Mouse (Mus musculus) layer of hippocampus, adult 8-10 months (tissue): ENCODE measurements around the gene Rbm33. TPM values are rescaled to one million over a fixed set of nuclear protein-coding genes. Genes with fewer than 3 reads are reported as not detected.

ENCODE experiments used
- DNase-seq, 2 experiments: peaks; one replicate each; pipeline ENCODE4 v3.0.0; 2022; ENCODE audit warnings: low spot score in 2 of 2
- total RNA-seq, 4 experiments: library from RNA; stranded (reverse); gene quantifications; 2 replicates each; pipeline ENCODE4 v1.2.4; 2022

Rbm33 gene
- total RNA-seq, result 10 to 100 TPM; 60.2 to 70.2 (median 65.7) TPM

DNA sequence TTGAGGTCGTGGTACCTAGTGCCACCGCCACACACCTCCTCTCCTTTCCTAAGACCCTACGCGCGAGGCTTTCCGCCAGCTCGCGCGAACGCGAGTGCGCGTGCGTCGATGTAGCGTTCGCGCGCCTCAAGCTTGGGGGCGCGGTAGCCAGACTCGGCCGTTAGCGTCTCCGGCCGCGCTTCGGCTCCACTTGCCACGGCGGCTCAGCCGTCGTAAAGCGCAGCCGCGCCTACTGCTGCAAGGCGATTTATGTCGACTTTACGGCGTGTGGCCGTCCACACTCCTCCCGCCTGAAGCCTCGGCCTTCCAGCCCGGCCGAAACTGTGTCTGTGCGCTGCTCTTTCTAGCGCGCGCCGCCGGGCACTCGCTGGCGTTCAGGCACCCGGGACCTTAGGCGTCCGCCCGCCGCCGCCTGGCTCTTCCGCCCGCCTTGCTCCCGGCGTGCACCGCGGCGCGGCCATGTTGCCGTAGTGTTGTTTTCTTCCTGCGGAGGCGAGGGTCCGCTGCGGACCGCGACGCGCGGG is at the start of gene Rbm33:
Gene Rbm33 (plus strand): TSS at position 400 of the 524 bp plus-strand sequence.
- peak; percentile 66 to 86 for DNase-seq

DNA sequence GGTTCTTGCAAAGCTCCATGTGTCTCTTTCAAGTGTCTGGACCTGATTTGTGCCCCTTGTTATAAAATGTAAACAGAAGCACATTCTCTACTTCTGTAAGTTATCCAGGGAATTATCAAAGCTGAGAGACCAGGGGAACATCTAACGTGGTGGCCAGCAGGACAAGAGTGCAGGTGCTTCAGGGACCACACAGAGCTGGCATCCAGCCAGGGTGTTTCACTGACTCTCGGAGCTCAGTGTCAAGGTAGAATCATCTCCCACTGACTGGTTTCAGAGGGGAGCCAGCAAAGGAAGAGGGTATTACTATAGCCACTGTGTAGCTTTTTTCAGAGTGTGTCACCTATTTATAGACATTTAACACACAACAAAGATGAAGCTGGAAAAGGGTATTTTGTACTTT is 49.3 kb upstream of the Rbm33 start:
- DNase-seq, result no peak

DNA sequence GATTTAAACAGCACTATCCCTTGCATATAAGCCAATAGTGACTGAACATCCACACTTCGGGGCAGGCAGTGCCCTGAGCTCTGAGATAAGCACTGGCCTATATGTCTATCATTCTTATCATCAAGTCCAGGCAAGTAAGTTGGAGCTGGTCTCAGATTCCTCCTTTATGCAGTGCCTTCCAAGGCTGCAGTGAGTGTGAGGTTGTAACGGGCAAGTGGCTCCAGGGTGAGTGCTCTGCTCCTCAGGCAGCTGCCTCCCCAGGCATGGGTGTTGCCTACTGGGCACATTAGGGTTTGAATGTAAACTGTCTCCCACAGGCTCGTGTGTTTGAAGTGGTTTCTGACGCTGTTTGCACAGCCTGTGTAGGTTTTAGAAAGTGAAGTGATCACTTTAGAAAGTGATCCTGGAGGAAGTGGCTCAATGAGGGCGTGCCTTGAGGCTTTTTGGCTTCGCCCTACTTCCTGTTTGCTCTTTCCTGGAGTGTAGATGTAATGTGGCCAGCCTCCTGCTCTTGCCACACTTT is 47.4 kb upstream of the Rbm33 start:
- no peak for DNase-seq

DNA sequence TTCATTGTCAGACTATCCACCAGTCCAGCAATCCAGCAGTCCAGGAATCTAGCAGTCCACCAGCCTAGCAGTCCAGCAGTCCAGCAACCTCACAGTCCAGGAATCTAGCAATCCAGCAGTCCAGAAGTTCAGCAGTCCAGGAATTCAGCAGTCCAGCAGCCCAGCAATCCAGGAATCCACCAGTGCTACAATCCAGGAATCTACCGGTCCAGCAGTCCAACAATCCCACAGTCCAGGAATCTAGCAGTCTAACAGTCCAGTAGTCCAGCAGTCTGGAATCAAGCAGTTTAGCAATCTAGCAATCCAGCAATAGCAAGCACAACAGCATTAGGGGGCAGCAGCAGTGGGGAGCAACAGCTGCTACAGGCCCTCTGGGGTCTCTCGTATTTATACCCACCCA is 44.1 kb upstream of the Rbm33 start:
- no peak for DNase-seq

DNA sequence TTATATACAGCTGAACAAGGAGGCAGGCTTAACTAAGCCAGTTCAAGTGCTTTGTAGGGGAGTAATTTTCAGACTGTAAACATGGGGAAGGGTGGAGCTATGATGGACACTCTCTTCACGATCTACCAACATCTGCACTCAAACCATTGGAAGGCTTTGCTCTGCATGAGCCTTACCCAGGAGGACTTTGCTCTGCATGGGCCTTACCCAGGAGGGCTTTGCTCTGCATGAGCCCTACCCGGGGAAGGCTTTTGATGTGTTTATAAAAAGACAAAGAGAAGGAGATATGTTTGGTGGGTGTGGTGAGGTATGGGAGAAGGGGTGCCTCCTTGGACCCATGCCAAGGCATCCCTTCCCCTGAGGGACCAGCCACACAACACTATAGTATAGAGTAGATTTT is 39.6 kb upstream of the Rbm33 start:
- no peak for DNase-seq

DNA sequence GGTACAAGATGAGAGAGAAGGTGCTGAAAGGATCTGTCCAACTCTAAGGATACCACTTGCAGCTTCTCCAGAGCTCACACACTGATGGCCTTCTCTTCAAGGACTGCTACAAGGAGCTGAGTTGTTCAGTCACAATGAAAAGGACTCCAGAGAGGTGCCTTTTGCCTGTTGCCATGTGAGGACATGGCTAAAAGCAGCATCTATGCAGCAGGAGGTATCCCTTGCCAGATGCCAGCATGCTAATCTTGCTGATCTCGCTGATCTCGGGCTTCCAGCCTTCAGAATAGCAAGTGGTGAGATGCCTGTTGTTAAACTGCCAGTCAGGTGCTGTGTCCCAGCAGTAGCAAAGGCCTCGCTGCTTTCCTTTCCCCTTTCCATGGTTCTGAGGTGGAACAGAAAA is 27.8 kb upstream of the Rbm33 start:
- no peak for DNase-seq

DNA sequence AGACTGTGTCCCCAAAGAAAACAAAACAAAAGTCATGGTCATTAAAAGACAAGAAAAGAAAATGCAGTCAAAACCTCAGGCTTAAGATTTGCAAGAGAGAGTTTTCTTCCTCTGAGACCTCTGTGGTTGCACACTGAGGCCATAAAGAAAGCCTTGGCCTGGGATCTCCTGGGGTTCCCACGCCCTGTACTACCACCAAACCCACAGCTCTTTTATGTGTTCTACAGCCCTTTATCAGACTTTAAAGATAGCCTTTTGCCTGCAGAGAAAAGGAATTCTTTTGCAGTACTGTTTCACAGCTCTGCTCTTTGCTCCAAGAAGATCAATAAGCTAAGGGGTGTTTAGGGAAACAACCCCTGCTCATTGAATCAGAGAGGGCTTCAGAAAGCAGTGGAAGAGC is 26.3 kb upstream of the Rbm33 start:
- no peak for DNase-seq

DNA sequence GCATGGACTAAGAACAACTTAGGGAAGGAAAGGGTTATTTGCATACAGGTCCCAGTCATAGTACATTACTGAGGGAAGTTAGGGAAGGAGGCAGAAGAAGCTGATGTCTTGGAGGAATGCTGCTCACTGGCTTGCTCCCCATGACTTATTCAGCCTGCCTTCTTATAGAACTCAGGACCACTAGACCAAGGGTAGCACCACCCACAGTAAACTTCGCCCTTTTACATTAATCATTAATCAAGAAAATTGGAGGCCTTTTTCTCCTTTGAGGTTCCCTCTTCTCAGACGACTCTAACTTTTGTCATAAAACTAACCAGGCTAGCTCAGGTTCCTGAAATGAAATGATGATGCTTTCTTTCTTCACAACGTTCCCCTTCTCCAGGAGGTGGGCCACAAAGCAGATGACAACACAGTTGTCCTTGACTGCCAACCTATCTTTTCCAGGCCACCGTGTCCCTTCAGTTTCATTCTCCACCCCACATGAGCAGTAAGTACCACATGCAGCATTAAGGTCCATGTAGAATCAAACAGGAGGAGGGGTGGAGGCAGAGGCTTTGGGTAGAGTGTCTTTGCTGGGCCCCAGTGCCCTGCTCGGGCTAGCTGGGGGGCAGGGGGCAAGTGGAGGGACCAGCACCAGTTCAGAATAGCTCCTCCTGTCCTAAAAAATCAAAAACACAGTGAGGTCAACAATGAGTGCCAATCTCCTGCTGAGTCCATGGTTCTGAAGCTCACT is 25.6 kb upstream of the Rbm33 start:
- no peak for DNase-seq

DNA sequence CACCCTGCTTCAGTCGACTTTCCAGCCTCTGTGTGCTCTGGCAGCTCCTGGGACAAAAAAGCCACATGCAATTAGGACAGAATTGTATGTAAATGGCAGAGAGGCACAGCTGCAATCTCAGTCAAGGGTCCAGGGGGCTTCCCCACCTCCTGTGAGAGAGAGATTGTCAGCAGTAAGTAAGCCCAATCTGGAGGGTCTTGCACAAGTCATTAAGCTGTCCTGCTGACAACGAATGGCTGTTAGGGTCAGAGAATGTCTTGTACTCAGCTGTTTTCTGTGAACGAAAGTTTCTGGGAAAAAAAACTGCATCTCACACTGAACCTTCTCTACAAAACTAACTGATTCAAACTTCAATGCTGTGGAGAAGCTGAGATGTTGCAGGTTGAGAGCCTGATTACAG is 24.6 kb upstream of the Rbm33 start:
- DNase-seq, result no peak

DNA sequence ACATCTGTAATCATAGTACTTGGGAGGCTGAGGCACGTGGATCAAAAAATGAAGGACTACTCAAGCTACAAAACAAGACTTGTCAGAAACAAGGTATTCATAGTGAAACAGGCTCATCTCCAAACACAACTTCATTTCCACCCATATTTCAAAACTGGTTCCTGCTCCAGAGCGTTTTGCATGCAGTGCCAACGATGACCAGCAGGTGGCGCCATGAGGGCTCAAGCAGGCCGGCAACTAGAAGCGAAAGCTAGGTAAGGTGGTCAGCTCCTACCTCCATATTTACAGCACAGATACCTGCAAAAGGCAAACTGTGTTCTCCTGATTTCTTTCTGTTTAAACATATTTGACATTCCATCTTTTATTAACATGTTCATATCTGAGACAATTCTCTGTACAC is 22.9 kb upstream of the Rbm33 start:
- DNase-seq, result peak; percentile 42 to 84

DNA sequence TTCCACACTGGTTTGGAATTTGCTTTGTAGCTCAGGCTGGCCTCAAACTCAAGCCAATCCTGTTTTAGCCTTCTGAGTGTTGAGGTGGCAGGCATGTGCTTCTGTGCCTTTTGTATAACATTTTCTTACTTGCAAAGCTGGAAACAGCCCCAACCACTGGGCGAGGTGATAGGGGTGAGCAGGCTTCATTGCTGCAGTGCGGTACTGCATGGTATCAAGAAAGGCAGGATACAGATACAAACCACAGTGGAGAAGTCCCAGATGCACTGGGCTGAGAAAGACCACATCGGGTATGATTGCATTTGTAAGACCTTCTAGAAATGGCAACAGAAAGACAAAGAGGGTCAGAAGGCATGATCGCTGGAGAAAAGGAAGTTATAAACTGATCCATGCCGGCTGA is 18.8 kb upstream of the Rbm33 start:
- no peak for DNase-seq

DNA sequence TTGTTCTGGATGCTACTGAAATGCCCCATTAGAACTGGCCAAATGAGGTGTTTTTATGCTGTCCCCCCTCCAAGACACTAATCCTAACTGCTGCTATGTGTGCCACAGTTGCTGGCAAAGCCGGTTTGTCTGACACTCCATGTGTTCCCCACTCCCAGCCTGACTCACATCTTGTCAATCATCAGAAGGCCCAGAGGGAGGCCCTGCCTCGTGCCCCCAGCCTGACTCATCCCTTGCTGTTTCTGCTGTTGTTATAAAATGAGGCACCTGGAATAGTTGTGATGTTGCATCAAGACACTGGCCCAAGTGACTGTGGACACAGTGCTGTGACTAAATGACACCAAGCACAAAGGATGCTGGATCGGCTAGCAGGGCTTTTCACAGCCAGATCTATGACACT is 18.2 kb upstream of the Rbm33 start:
- DNase-seq, result no peak

DNA sequence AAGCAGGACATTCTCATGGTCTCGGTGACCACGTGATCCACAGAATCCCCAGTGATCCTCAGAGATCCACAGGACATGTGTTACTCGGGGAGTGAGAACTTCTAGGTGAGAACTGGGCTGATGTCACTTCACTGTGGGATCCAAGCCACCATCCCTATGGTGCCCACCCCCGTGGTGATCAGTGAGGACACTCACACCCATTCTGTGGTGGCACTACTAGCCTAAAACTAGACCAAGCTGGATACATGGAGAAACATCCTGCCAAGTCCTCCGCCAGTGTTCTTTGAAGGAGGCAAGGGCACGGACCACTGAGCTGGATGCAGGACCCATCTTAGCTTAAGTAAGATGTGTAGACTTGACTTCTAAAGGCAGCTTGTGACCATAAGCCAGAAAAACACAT is 17.6 kb upstream of the Rbm33 start:
- DNase-seq, result no peak

DNA sequence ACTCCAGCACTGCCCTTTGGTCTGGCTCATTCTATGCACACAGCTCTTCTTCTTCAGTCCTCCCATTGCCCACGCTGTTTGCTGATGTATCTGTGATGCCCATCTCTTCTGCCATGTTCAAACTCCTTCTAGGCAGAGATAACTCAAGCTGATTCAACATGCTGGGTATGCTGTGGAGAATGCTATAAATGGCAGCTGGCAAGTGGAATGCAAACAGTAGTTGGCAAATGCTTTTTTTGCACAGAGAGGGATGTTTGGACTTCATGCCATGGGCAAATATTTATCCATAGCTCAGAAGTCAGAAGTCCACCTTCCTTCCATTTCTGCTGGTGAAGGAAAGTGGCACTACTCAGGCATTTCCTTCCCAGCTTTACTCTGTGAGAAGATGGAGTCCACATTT is 14.2 kb upstream of the Rbm33 start:
- no peak for DNase-seq

DNA sequence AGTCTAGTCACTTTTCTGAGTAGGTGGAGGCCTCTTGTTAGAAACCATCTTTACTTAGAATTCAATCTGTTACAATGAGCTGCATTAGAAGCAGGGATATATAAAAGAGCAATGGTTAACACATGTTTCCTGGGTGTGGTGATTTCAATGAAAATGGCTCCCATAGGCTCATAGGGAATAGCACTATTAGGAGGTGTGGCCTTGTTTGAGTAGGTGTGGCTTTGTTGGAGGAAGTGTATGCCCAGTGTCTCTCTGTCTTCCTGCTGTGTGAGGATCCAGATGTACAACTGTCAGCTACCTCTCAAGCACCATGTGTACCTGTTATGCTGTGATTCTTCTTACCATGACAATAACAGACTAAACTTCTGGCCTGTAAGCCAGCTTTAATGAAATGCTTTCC is 12.4 kb upstream of the Rbm33 start:
- DNase-seq, result no peak

DNA sequence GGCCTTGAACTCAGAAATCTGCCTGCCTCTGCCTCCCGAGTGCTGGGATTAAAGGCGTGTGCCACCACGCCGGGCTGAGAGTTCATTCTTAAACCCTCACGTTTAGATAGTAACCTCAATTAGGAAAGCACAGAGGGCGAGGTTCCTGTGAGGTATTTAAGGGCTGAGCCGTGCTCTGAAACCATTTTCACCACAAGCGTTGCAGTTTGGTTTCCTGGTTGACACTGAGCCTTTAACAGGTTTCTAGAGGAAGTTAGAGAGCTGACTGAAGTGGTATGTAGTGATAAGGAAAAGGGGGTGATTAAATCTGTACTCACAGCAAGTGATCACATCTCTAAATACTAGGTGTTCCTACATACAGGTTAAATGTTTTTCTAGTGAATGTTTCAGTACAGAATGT is 1.4 kb upstream of the Rbm33 start:
- DNase-seq, result no peak

DNA sequence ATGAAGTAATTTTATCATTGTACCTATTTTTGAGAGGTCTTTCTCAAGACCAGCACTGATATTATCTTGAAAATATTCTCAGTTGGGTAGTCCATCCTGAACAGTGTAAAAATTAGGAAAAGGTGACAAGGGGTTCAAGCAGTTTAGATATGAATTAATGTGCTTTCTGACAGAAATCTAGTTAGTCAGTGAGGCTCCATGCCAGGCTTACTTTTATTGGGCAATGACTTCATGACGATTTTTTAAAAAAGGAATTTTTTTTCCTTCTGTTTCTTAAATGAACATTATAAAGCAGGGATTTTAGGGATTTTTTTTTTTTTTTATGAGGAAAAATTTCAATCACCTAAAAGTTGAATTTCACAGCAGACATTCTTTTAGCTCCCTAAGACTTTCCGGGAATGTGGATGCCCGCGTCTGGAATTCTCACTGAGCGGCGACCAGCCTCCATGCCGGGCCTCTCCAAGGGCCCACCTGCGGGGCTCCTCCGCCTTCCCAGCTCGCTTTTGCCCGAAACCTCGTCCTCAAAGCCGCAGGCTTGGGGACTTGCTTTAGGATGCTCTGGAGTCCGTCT is 685 bp upstream of the Rbm33 start:
- no peak for DNase-seq

DNA sequence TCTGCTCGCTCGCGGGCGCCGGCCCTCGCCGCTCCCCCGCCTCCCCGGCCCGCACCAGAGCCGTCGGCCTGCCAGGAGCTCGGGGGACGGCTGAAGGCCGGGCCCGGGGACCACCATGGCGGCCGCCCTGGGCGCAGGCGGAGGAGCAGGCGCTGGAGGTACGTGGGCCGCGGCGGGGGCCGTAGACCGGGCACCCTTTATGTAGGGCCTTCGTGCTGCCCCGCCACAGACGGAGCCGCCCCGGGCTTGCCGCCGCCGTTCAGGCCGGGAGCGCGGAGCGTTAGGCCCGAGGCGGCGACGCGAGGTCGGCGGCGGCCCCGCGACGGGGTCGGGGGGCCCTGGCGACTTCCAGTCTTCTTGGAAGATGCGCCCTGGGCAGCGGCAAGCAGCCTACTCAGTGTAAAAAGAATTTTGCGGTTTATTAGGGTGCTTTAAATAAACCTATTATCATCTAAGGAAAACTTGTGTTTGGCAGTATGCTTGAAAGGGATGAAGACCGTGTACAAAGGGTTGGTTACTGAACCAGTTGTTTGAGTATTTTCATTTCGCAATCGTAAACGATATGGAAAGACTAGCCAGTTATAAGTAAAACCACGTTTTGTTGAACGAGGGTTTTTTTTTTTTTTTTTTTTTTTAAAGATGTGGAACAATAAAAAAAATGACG is 464 bp downstream of the Rbm33 start:
- DNase-seq, result no peak

DNA sequence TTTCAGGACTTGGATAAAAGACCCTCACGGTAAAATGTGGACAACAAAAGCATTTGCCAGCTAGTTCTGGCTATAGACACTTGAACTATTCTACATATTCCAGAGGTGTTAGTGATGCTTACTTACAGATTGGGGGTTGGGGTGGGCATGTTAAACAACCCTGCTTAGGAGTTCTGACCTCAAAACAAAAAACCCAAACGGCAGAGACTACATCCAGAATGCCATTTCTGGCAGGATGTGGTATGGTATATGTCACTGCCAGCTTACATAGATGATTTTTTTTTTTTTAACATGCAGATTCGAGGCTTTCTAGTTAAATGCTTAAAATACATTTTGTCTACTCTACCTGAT is 971 bp downstream of the Rbm33 start:
- no peak for DNase-seq

DNA sequence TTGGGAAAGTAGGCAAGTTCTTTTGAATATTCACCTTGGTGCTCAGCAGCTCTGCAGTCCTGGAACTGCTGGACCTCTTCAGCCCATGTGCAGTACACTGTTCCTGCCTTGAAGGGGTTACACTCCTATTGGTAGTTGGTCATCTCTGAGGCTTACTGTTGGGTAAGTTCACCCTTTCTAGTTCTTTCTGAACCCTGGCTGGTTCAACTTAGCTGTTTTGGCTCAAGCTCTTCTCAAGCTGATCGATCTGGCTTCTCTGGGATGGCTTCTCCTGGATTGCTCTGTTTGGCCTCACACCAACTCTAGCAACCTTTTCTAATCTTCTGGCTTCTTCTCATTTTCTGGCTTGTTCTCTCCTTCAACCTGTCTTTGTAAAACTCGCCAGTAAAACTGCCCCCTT is 1.8 kb downstream of the Rbm33 start:
- DNase-seq, result no peak

DNA sequence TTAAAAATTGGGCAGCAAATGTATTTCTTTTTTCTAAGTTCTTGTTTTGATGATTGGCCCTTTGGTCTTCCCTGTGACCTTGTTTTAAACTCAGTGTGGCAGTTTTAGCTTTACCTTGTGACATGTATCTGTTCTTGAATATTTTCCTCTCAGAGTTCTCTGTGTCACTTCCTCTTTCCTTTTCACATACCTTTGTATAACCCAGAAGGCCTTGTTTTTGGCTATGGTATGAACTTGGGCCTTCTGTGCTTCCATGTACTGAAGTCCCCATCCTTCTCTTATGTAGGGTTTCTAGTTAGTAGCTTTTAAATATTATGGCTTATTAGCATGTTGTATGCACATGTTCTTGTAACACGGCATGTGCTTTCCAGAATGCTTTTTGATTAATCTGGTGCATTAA is 4.8 kb downstream of the Rbm33 start:
- DNase-seq, result no peak

DNA sequence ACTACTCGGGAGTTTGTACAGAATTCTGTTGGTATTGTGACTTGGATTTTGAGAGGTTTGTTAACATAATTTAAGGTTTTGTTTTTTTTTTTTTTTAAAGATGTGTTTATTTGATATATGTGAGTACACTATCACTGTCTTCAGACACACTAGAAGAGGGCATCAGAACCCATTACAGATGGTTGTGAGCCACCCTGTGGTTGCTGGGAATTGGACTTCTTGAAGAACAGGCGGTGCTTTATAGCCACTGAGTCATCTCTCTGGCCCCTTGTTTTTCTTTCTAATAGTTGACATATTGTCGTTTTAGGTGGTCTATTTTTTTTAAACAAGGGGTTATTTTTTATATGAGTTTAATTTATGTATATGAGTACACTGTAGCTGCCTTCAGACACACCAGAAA is 5.3 kb downstream of the Rbm33 start:
- no peak for DNase-seq

DNA sequence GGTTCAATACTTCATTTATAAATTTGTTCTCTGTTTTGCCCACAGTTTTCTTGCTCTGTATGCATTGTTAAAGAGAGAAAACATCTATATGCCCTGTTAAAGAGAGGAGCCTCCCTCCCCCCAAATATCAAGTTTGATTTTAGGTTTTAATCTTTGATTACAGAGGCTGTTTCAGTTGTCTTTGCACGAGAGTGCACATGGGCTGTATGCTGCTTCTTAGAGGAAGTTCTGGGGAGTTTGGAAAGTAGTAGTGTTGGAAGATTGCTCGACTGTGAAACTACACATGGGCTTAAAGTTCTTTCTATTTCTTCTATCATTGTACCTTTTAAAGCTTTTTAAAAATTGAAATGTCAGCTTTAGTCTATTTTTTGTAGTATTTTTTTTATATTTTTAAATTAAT is 6.9 kb downstream of the Rbm33 start:
- no peak for DNase-seq
